Mouse (Mus musculus): ENCODE measurements around the gene Gprasp1. TPM values are rescaled to one million over a fixed set of nuclear protein-coding genes. Genes with fewer than 3 reads are reported as not detected.
A peak's percentile ranks its signal among the peaks of the same experiment; 100 is the strongest.
"Not testable (repeated sequence)": the region's sequence is repeated elsewhere in the genome, so short reads cannot be mapped to it uniquely, and the experiment has no call there.

Gprasp1 gene
- polyA plus RNA-seq, 1 experiment from 2014 or later, result 68.4 TPM

- H3K36me3 ChIP-seq, H3K27me3 ChIP-seq, H3K4me1 ChIP-seq, H3K27ac ChIP-seq, H3K9me3 ChIP-seq: not testable (repeated sequence)
- peak overlapping the region; percentile 74 for H3K4me2 ChIP-seq (replicated peaks)
- peak overlapping the region; percentile 53 for H3K4me3 ChIP-seq
- WGBS, result 13% methylated on average over 16 of the region's 17 CpGs
- peak; percentile 22; the same call in 1 of the 2 replicates for ATAC-seq (ENCODE audit: low FRiP score, low read depth)
- H3K9ac ChIP-seq, result peak overlapping the region; percentile 66
Measured at GRCm38 (mm10) chrX:135839397-135840391, 97.2 kb downstream of the Gprasp1 start.

MicroRNA genes within 50 kb of the gene (microRNA counts, 519-probe panel; counts per million panel counts)
- not detected for microRNA mmu-miR-1970

Small RNA genes within 50 kb of the gene (microRNA-seq; reads per million reads assigned to microRNA genes)
- gene Mir1970 (not detected), gene Mir7646 (not detected)

Other genes starting within 250 kb of the Gprasp1 start
- gene AV320801, start 248.1 kb upstream of the Gprasp1 start, polyA plus RNA-seq (2015; fragmentation: Nextera tagmentation; extraction: Ambion mirVana), result not detected in 2 replicates
- not detected in 2 replicates for gene Nxf7, start 144.0 kb upstream of the Gprasp1 start, polyA plus RNA-seq (2015; fragmentation: Nextera tagmentation; extraction: Ambion mirVana)
- gene Prame, start 115.0 kb upstream of the Gprasp1 start, polyA plus RNA-seq (2015; fragmentation: Nextera tagmentation; extraction: Ambion mirVana), result 0.11 and 0.22 TPM in 2 replicates
- not detected in 2 replicates for gene Tcp11x2, start 48.9 kb upstream of the Gprasp1 start, polyA plus RNA-seq (2015; fragmentation: Nextera tagmentation; extraction: Ambion mirVana)
- gene Tmsb15a, start 17.5 kb upstream of the Gprasp1 start, polyA plus RNA-seq (2015; fragmentation: Nextera tagmentation; extraction: Ambion mirVana), result 1.4 and 1.6 TPM in 2 replicates
- 13.2 and 13.3 TPM in 2 replicates for gene Armcx5, start within 50 bp of the Gprasp1 start, polyA plus RNA-seq (2015; fragmentation: Nextera tagmentation; extraction: Ambion mirVana)
- gene Bhlhb9, start 54.9 kb downstream of the Gprasp1 start, polyA plus RNA-seq (2015; fragmentation: Nextera tagmentation; extraction: Ambion mirVana), result 61.5 and 64.2 TPM in 2 replicates
- 51.2 and 56.9 TPM in 2 replicates for gene Gprasp2, start 96.3 kb downstream of the Gprasp1 start, polyA plus RNA-seq (2015; fragmentation: Nextera tagmentation; extraction: Ambion mirVana)